Comparison of ENCODE assay signal across 19 mouse cellular contexts in genomic region chr14:17234898-17235297, GRCm38 (mm10).
"Had no signal": no experiment of that assay in that cellular context is flagged by ENCODE, and none has a peak within 500 bp of the region (broad histone marks: within the 10 kb centered on the region; RNA-seq: fewer than 3 reads in every experiment).

No protein-coding gene starts in this region.

- H3K4me1 ChIP-seq: midbrain, embryonic 10.5 days; midbrain, embryonic 12.5 days; neural tube, embryonic 13.5 days; neural tube, embryonic 15.5 days had no signal

- H3K9me3 ChIP-seq: midbrain, embryonic 12.5 days; neural tube, embryonic 15.5 days had no signal

- H3K9ac ChIP-seq: liver, embryonic 14.5 days; midbrain, embryonic 12.5 days; neural tube, embryonic 13.5 days; neural tube, embryonic 15.5 days had no signal

- H3K27ac ChIP-seq: liver, embryonic 14.5 days; midbrain, embryonic 10.5 days; midbrain, embryonic 12.5 days; neural tube, embryonic 13.5 days; neural tube, embryonic 15.5 days had no signal

- H3K27me3 ChIP-seq: midbrain, embryonic 12.5 days; neural tube, embryonic 13.5 days; neural tube, embryonic 15.5 days had no signal

- H3K4me3 ChIP-seq: midbrain, embryonic 10.5 days; midbrain, embryonic 12.5 days; myocyte; neural tube, embryonic 13.5 days; neural tube, embryonic 15.5 days had no signal

- ATAC-seq: midbrain, embryonic 16.5 days had no signal

- H3K36me3 ChIP-seq: midbrain, embryonic 10.5 days; midbrain, embryonic 12.5 days; neural tube, embryonic 13.5 days; neural tube, embryonic 15.5 days had no signal

- DNase-seq: lung, adult 18-20 months; lung, postnatal 14 days; lung, postnatal 4 days; midbrain, embryonic 14.5 days; retina, postnatal 1 day; right cerebral cortex, adult 18-20 months; right cerebral cortex, postnatal 25 days; right cerebral cortex, postnatal 4 days; spleen, adult 18-20 months; thymus, adult 2 months; thymus, postnatal 25 days; thymus, postnatal 4 days had no signal

- H3K4me2 ChIP-seq: midbrain, embryonic 12.5 days; neural tube, embryonic 13.5 days; neural tube, embryonic 15.5 days had no signal
